Mouse (Mus musculus): Measurements from ENCODE around the gene Zfp3.
"Not testable (repeated sequence)": the region's sequence is repeated elsewhere in the genome, so short reads cannot be mapped to it uniquely, and the experiment has no call there.

Zfp3 gene

GRCm38 (mm10) chr11:70755645-70756044 lies 8.4 kb upstream of the Zfp3 start:
- DNase-seq (ENCODE audit: low spot score in 2 of 2): peak; percentile 63 to 80

GRCm38 (mm10) chr11:70760446-70760845 lies 3.6 kb upstream of the Zfp3 start:
- not testable (repeated sequence) for DNase-seq (ENCODE audit: low spot score in 2 of 2)

- DNase-seq (ENCODE audit: low spot score in 2 of 2): no peak
Observed at GRCm38 (mm10) chr11:70762641-70763040, 1.4 kb upstream of the Zfp3 start.

GRCm38 (mm10) chr11:70763582-70763935 lies 450 bp upstream of the Zfp3 start:
- no peak for DNase-seq (ENCODE audit: low spot score in 2 of 2)

- DNase-seq (ENCODE audit: low spot score in 2 of 2): no peak
Observed at GRCm38 (mm10) chr11:70765776-70766445, 1.9 kb downstream of the Zfp3 start.

GRCm38 (mm10) chr11:70770804-70771203 lies 6.8 kb downstream of the Zfp3 start:
- no peak for DNase-seq (ENCODE audit: low spot score in 2 of 2)

- DNase-seq (ENCODE audit: low spot score in 2 of 2): peak; percentile 38 to 67
Observed at GRCm38 (mm10) chr11:70776830-70777571, 13.0 kb downstream of the Zfp3 start.

- DNase-seq (ENCODE audit: low spot score in 2 of 2): no peak
Observed at GRCm38 (mm10) chr11:70777634-70778033, 13.6 kb downstream of the Zfp3 start.

GRCm38 (mm10) chr11:70778058-70778457 lies 14.0 kb downstream of the Zfp3 start:
- DNase-seq (ENCODE audit: low spot score in 2 of 2): not testable (repeated sequence)

- no peak for DNase-seq (ENCODE audit: low spot score in 2 of 2)
Observed at GRCm38 (mm10) chr11:70785908-70786307, 21.9 kb downstream of the Zfp3 start.

- no peak for DNase-seq (ENCODE audit: low spot score in 2 of 2)
Observed at GRCm38 (mm10) chr11:70787052-70787451, 23.0 kb downstream of the Zfp3 start.

GRCm38 (mm10) chr11:70788972-70789655 lies 25.1 kb downstream of the Zfp3 start:
- DNase-seq (ENCODE audit: low spot score in 2 of 2): no peak

- DNase-seq (ENCODE audit: low spot score in 2 of 2): no peak
Observed at GRCm38 (mm10) chr11:70790426-70790825, 26.4 kb downstream of the Zfp3 start.

- DNase-seq (ENCODE audit: low spot score in 2 of 2): no peak
Observed at GRCm38 (mm10) chr11:70790874-70791551, 27.0 kb downstream of the Zfp3 start.

GRCm38 (mm10) chr11:70791676-70792075 lies 27.7 kb downstream of the Zfp3 start:
- DNase-seq (ENCODE audit: low spot score in 2 of 2): no peak

GRCm38 (mm10) chr11:70792409-70792808 lies 28.4 kb downstream of the Zfp3 start:
- no peak for DNase-seq (ENCODE audit: low spot score in 2 of 2)

GRCm38 (mm10) chr11:70802208-70802864 lies 38.3 kb downstream of the Zfp3 start:
- DNase-seq (ENCODE audit: low spot score in 2 of 2): no peak

- no peak for DNase-seq (ENCODE audit: low spot score in 2 of 2)
Observed at GRCm38 (mm10) chr11:70802865-70803261, 38.9 kb downstream of the Zfp3 start.

- no peak for DNase-seq (ENCODE audit: low spot score in 2 of 2)
Observed at GRCm38 (mm10) chr11:70803711-70804200, 39.7 kb downstream of the Zfp3 start.

GRCm38 (mm10) chr11:70804395-70804794 lies 40.4 kb downstream of the Zfp3 start:
- DNase-seq (ENCODE audit: low spot score in 2 of 2): no peak

GRCm38 (mm10) chr11:70805641-70806175 lies 41.7 kb downstream of the Zfp3 start:
- no peak for DNase-seq (ENCODE audit: low spot score in 2 of 2)
